Mouse (Mus musculus): ENCODE measurements around the gene Rmnd5b. TPM values are rescaled to one million over a fixed set of nuclear protein-coding genes. Genes with fewer than 3 reads are reported as not detected.

Rmnd5b gene
- total and polyA plus RNA-seq, 3 experiments, result 41.1 to 59.5 (median 46.7) TPM

DNA sequence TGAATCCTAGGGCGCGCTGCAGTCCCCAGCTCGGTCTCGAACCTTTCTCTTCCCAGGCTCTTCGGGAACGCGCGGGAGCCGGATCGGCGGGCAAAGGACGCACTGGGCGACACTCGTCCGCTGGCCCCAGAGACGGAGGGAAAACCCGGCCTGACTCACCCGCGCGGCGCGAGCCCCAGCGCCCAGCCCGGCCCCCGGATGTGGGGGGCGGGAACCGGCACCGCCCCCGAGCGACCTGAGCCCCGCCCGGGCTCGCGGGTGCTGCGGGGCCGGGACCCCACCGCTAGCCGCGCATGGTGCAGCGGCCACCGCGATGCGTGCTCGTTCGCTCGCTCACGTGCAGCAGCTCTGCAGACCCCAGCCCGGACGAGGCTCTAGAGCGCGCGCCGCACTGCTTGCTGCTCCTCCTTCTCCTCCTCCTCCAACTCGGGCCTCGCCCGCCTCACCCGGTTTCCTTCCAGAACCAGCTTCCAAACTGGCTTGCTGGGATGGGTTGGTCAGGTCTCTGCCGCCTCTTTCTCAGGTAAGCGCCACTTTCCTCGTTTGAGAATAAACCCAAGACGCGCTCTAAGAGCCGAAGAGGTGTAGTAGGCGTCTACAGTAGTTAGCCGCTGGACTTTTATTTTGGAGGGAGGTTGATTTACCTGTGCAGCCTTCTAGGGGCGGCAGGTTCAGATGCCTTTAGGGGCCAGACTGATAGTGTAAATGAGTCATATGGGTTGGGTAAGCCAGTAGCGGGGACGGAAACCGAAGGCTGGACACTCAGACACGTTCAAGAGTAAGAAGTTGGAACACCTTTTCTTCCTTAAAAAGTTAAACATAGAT lies 15.2 kb upstream of the Rmnd5b start, which contains the start of the genes N4bp3 and D930048N14Rik:
N4bp3 (minus strand) TSS at position 152 of the 825 bp plus-strand sequence.
D930048N14Rik (plus strand) TSS at position 264 of the 825 bp plus-strand sequence.
- no peaks in the 10 kb centered on the region for H3K27me3 ChIP-seq (replicated peaks)
- DNase-seq (ENCODE audit: extremely low read depth), result peak; percentile 61
- H3K4me3 ChIP-seq (replicated peaks in 1 of 3; ENCODE audit: low read depth in 2 of 3, low read length in 2 of 3, poor library complexity in 1 of 3), result peak within 1 kb of the TSS; percentile 80 to 99 (median 80)
- peak within 1 kb of the TSS; percentile 67 for H3K4me2 ChIP-seq (ENCODE audit: insufficient read depth, low read depth, poor library complexity, severe bottlenecking)
- peaks cover 8% of the 10 kb centered on the region for H3K9me3 ChIP-seq (replicated peaks; ENCODE audit: low read length)
- peaks cover 25 to 42% of the 10 kb centered on the region in 2 experiments for H3K4me1 ChIP-seq (ENCODE audit: control insufficient read depth in 1 of 2, insufficient read depth in 2 of 2)
- peaks cover 3 to 26% of the 10 kb centered on the region in 2 experiments for H3K36me3 ChIP-seq (replicated peaks in 1 of 2; ENCODE audit: control insufficient read depth in 1 of 2, insufficient read depth in 1 of 2, low read length in 1 of 2)
- no peak for TF ChIP-seq EP300 (IDR thresholded peaks at IDR 0.05; ENCODE audit: low read length)
- TF ChIP-seq HCFC1 (IDR thresholded peaks at IDR 0.05; ENCODE audit: low read depth, low read length), result peak; percentile 43
- peak; percentile 69; the same call in 1 of the 2 replicates for TF ChIP-seq MEF2A (IDR thresholded peaks at IDR 0.05; ENCODE audit: borderline replicate concordance, low read depth, low read length)
- no peak for TF ChIP-seq USF1 (IDR thresholded peaks at IDR 0.05; ENCODE audit: low read depth, low read length)
- TF ChIP-seq TBP (conservative IDR thresholded peaks at IDR 0.05; ENCODE audit: low read depth, low read length), result no peak; the same call in 1 of the 2 replicates
- TF ChIP-seq USF2 (conservative IDR thresholded peaks at IDR 0.05; ENCODE audit: low read depth, low read length), result no peak
- TF ChIP-seq ZKSCAN1 (IDR thresholded peaks at IDR 0.05; ENCODE audit: borderline replicate concordance, low read depth, low read length), result no peak
- no peak for TF ChIP-seq MAFK (IDR thresholded peaks at IDR 0.05; ENCODE audit: insufficient replicate concordance, low read length)
- no peak for TF ChIP-seq POLR2AphosphoS2 (IDR thresholded peaks at IDR 0.05; ENCODE audit: low read depth, low read length)
- TF ChIP-seq UBTF (IDR thresholded peaks at IDR 0.05; ENCODE audit: low read depth, low read length), result no peak; the same call in 1 of the 2 replicates
- no peak for TF ChIP-seq ZMIZ1 (IDR thresholded peaks at IDR 0.05; ENCODE audit: low read depth, low read length)
- TF ChIP-seq SIN3A (IDR thresholded peaks at IDR 0.05; ENCODE audit: low read length), result peak; percentile 69
- no peak for TF ChIP-seq RCOR1 (conservative IDR thresholded peaks at IDR 0.05; ENCODE audit: low read depth, low read length)
- no peak for TF ChIP-seq CHD1 (IDR thresholded peaks at IDR 0.05; ENCODE audit: low read depth, low read length)
- TF ChIP-seq MXI1 (IDR thresholded peaks at IDR 0.05; ENCODE audit: low read depth, low read length), result peak; percentile 90
- peak; percentile 63 for TF ChIP-seq IRF4 (IDR thresholded peaks at IDR 0.05; ENCODE audit: low read depth, low read length)
- no peak for TF ChIP-seq SMC3 (IDR thresholded peaks at IDR 0.05; ENCODE audit: low read depth, low read length)
- TF ChIP-seq JUN (IDR thresholded peaks at IDR 0.05; ENCODE audit: insufficient read depth, low read depth, low read length), result no peak
- TF ChIP-seq BHLHE40 (IDR thresholded peaks at IDR 0.05; ENCODE audit: low read depth, low read length), result peak; percentile 90
- TF ChIP-seq TCF12 (IDR thresholded peaks at IDR 0.05; ENCODE audit: low read depth, low read length), result peak; percentile 85
- no peak for TF ChIP-seq PAX5 (IDR thresholded peaks at IDR 0.05; ENCODE audit: low read length)
- TF ChIP-seq KAT2A (IDR thresholded peaks at IDR 0.05; ENCODE audit: insufficient replicate concordance, low read length), result 0 out of 2 replicates have a peak, but pooled peaks have one; percentile 60
- TF ChIP-seq ZNF384 (IDR thresholded peaks at IDR 0.05; ENCODE audit: low read depth, low read length), result no peak
- peak; percentile 47; the same call in 1 of the 2 replicates for TF ChIP-seq NRF1 (IDR thresholded peaks at IDR 0.05; ENCODE audit: low read depth, low read length)
- no peak for TF ChIP-seq JUND (conservative IDR thresholded peaks at IDR 0.05; ENCODE audit: low read depth, low read length)
- no peak for TF ChIP-seq ZC3H11A (IDR thresholded peaks at IDR 0.05; ENCODE audit: low read depth, low read length)
- no peak for TF ChIP-seq RAD21 (IDR thresholded peaks at IDR 0.05; ENCODE audit: low read depth, low read length)
- TF ChIP-seq MAZ (IDR thresholded peaks at IDR 0.05; ENCODE audit: low read depth, low read length), result peak; percentile 86; the same call in 1 of the 2 replicates
- TF ChIP-seq MAX (IDR thresholded peaks at IDR 0.05; ENCODE audit: low read length), result no peak
- TF ChIP-seq GABPA (IDR thresholded peaks at IDR 0.05; ENCODE audit: insufficient replicate concordance, low read depth, low read length), result no peak
- no peak for TF ChIP-seq CTCF (conservative IDR thresholded peaks at IDR 0.05 in 1 of 2, IDR thresholded peaks at IDR 0.05 in 1 of 2; ENCODE audit: low read depth in 2 of 2, low read length in 2 of 2)
- no peak for TF ChIP-seq CHD2 (IDR thresholded peaks at IDR 0.05; ENCODE audit: low read length)
- peak; percentile 77; the same call in 1 of the 2 replicates for TF ChIP-seq POLR2A (IDR thresholded peaks at IDR 0.05; ENCODE audit: low read depth, low read length)
- TF ChIP-seq ETS1 (conservative IDR thresholded peaks at IDR 0.05; ENCODE audit: low read depth, low read length), result no peak
- TF ChIP-seq NELFE (IDR thresholded peaks at IDR 0.05; ENCODE audit: low read depth, low read length), result peak; percentile 68
- no peak; the same call in none of the 2 replicates for TF ChIP-seq ELF1 (IDR thresholded peaks at IDR 0.05; ENCODE audit: low read depth, low read length)
- TF ChIP-seq E2F4 (IDR thresholded peaks at IDR 0.05; ENCODE audit: insufficient replicate concordance, low read depth, low read length), result no peak
- peak; percentile 40; the same call in 1 of the 2 replicates for TF ChIP-seq MYC (IDR thresholded peaks at IDR 0.05; ENCODE audit: low read depth, low read length)
- H3K27ac ChIP-seq (ENCODE audit: insufficient read depth, low read depth), result peak within 1 kb of the TSS; percentile 12; the same call in 1 of the 2 replicates
- in situ Hi-C loops (cut with MboI; ENCODE audit: low pct_ligation_motif_present, low pct_unique_long_range_greater_than_20kb, low sequenced_read_pairs), result no loop called here
- dilution Hi-C loops (cut with MboI; ENCODE audit: extremely low pct_ligation_motif_present, extremely low pct_unique_long_range_greater_than_20kb, low sequenced_read_pairs), result no loop called here
- H3K79me2 ChIP-seq (replicated peaks; ENCODE audit: control insufficient read depth, extremely low read depth, insufficient read depth, poor library complexity, severe bottlenecking), result peaks cover 6% of the 10 kb centered on the region; the same call in 1 of the 2 replicates
- H3K9ac ChIP-seq (ENCODE audit: insufficient read depth, low read depth), result peak within 1 kb of the TSS; percentile 61

Measured in CH12.LX (cell line).